Mouse (Mus musculus) forebrain, embryonic 12.5 days (tissue): Measurements from ENCODE around the gene E2f4. TPM values are rescaled to one million over a fixed set of nuclear protein-coding genes. Genes with fewer than 3 reads are reported as not detected.

Source experiments
- ATAC-seq: fragments of 200-750 bp; cut with Nextera tagmentation; 2 replicates; pipeline ENCODE4 v1.8.0; 2017; ENCODE audit warnings: moderate TSS enrichment; ENCODE audit not compliant: low FRiP score
- H3K27ac ChIP-seq: fragments of 300-500 bp; sonication (generic); 2 replicates; pipeline ENCODE4 v1.5.1; 2016; ENCODE audit warnings: mild to moderate bottlenecking
- H3K27me3 ChIP-seq: fragments of 300-500 bp; sonication (generic); 2 replicates; pipeline ENCODE4 v1.6.1; 2016; ENCODE audit warnings: mild to moderate bottlenecking
- H3K36me3 ChIP-seq: fragments of 300-500 bp; sonication (generic); replicated peaks from 2 replicates; pipeline ENCODE4 v1.6.1; 2016; ENCODE audit warnings: mild to moderate bottlenecking
- H3K4me1 ChIP-seq: fragments of 300-500 bp; sonication (generic); 2 replicates; pipeline ENCODE4 v1.6.1; 2016
- H3K4me2 ChIP-seq: fragments of 300-500 bp; sonication (generic); 2 replicates; pipeline ENCODE4 v1.6.1; 2016; ENCODE audit warnings: mild to moderate bottlenecking, moderate library complexity
- H3K4me3 ChIP-seq: fragments of 300-500 bp; sonication (generic); replicated peaks from 2 replicates; pipeline ENCODE4 v1.5.1; 2016; ENCODE audit warnings: mild to moderate bottlenecking
- H3K9ac ChIP-seq: fragments of 300-500 bp; sonication (generic); 2 replicates; pipeline ENCODE4 v1.6.1; 2016; ENCODE audit warnings: mild to moderate bottlenecking
- H3K9me3 ChIP-seq: fragments of 300-500 bp; sonication (generic); 2 replicates; pipeline ENCODE4 v1.6.1; 2016
- WGBS: fragments of 180-500 bp; shearing (Covaris S2); methylation state at CpG from one replicate; pipeline ENCODE4 v1.1.7; 2016; 5-methylcytosine and 5-hydroxymethylcytosine counted together
- polyA plus RNA-seq: library from polyadenylated mRNA; unstranded; fragments of >200 nt; fragmentation: Nextera tagmentation; extraction: Ambion mirVana; gene quantifications from 2 replicates; pipeline ENCODE4 v1.2.1, GENCODE M21; 2016

E2f4 gene
- polyA plus RNA-seq, 1 experiment from 2014 or later: 80.1 TPM

GRCm38 (mm10) chr8:105303396-105303795 is 5.9 kb downstream of the E2f4 start:
- Histone ChIP-seq H3K36me3 (peaks cover 85% of the 10 kb centered on the region), H3K4me2 (no peak overlapping the region), H3K4me1 (peaks cover 28% of the 10 kb centered on the region), H3K9me3 (no peaks in the 10 kb centered on the region), H3K9ac (no peak overlapping the region), H3K27ac (no peak overlapping the region), H3K27me3 (no peaks in the 10 kb centered on the region), H3K4me3 (no peak overlapping the region)
- ATAC-seq: no peak
- WGBS: 94% methylated on average over 8 of the region's 8 CpGs

GRCm38 (mm10) chr8:105303874-105304273 is 6.4 kb downstream of the E2f4 start:
- no peak overlapping the region for H3K4me3 ChIP-seq
- peaks cover 23% of the 10 kb centered on the region for H3K4me1 ChIP-seq
- peaks cover 86% of the 10 kb centered on the region for H3K36me3 ChIP-seq
- no peak for ATAC-seq
- H3K27me3 ChIP-seq: no peaks in the 10 kb centered on the region
- no peak overlapping the region for H3K4me2 ChIP-seq
- H3K9me3 ChIP-seq: no peaks in the 10 kb centered on the region
- WGBS: 86% methylated on average over 9 of the region's 9 CpGs
- H3K9ac ChIP-seq: no peak overlapping the region
- H3K27ac ChIP-seq: no peak overlapping the region

- Histone ChIP-seq H3K27ac (no peak overlapping the region), H3K4me2 (no peak overlapping the region), H3K36me3 (peaks cover 90% of the 10 kb centered on the region), H3K27me3 (no peaks in the 10 kb centered on the region), H3K9ac (no peak overlapping the region), H3K9me3 (no peaks in the 10 kb centered on the region), H3K4me3 (no peak overlapping the region), H3K4me1 (peaks cover 21% of the 10 kb centered on the region)
- ATAC-seq: peak; percentile 10; the same call in 1 of the 2 replicates
- 84% methylated on average over 9 of the region's 9 CpGs for whole genome bisulfite sequencing
Measured at GRCm38 (mm10) chr8:105304325-105305210, 7.1 kb downstream of the E2f4 start.

- Histone ChIP-seq H3K36me3 (peaks cover 88% of the 10 kb centered on the region), H3K4me1 (peaks cover 21% of the 10 kb centered on the region), H3K9me3 (no peaks in the 10 kb centered on the region), H3K4me2 (peak within 1 kb of the TSS; percentile 45), H3K9ac (peak within 1 kb of the TSS; percentile 29; the same call in 1 of the 2 replicates), H3K27ac (no peak within 1 kb of the TSS), H3K4me3 (peak within 1 kb of the TSS; percentile 17), H3K27me3 (no peaks in the 10 kb centered on the region)
- 8% methylated on average over 29 of the region's 30 CpGs for WGBS
- peak; percentile 54 for ATAC-seq
Measured at GRCm38 (mm10) chr8:105305211-105306145, 8.0 kb downstream of the E2f4 start, which contains the start of gene Elmo3. Gene Elmo3 (plus strand): TSS chr8:105305601.

GRCm38 (mm10) chr8:105306146-105306691 is 8.8 kb downstream of the E2f4 start:
- H3K9me3 ChIP-seq: no peaks in the 10 kb centered on the region
- H3K36me3 ChIP-seq: peaks cover 81% of the 10 kb centered on the region
- peaks cover 21% of the 10 kb centered on the region for H3K4me1 ChIP-seq
- ATAC-seq: peak; percentile 3; the same call in 1 of the 2 replicates
- H3K4me3 ChIP-seq: no peak overlapping the region
- no peaks in the 10 kb centered on the region for H3K27me3 ChIP-seq
- no peak overlapping the region for H3K27ac ChIP-seq
- H3K9ac ChIP-seq: 0 out of 2 replicates have a peak overlapping the region, but pooled peaks have one; percentile 29
- 61% methylated on average over 5 of the region's 5 CpGs for WGBS
- peak overlapping the region; percentile 45 for H3K4me2 ChIP-seq

DNA sequence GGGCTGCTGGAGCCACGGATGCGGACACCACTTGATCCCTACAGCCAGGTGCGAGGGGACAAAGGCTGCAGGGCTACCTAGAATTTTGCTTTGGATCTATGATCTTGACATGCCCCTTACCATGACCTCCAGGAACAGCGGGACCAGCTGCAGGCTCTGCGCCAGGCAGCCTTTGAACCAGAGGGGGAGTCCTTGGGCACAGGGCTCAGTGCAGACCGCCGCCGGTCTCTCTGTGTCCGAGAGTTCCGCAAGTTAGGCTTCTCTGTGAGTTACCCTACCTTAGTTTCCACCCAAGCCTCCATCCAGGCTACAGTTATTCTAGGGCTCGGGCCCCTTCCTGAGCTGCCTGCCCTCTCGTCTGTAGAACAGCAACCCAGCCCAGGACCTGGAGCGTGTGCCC is 10.2 kb downstream of the E2f4 start:
- Histone ChIP-seq H3K4me2 (no peak overlapping the region), H3K9me3 (no peaks in the 10 kb centered on the region), H3K4me1 (peaks cover 21% of the 10 kb centered on the region), H3K27me3 (no peaks in the 10 kb centered on the region), H3K9ac (no peak overlapping the region), H3K4me3 (no peak overlapping the region), H3K27ac (no peak overlapping the region), H3K36me3 (peaks cover 82% of the 10 kb centered on the region)
- no peak for ATAC-seq
- 93% methylated on average over 13 of the region's 13 CpGs for WGBS

DNA sequence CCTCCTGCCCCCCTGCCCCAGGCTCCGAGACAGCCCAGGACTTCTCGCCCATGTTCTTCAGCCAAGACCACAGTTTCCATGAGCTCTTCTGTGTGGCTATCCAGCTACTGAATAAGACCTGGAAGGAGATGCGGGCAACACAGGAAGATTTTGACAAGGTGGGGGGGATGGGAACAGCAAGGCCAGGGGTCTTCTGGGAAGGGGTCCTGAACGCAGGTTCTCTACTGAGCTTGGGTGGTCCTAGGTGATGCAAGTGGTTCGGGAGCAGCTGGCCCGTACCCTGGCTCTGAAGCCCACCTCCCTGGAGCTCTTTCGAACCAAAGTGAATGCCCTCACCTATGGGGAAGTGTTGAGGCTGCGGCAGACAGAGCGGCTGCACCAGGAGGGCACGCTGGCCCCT is 11.0 kb downstream of the E2f4 start:
- Histone ChIP-seq H3K27me3 (no peaks in the 10 kb centered on the region), H3K9me3 (no peaks in the 10 kb centered on the region), H3K9ac (no peak overlapping the region), H3K4me1 (peaks cover 21% of the 10 kb centered on the region), H3K36me3 (peaks cover 84% of the 10 kb centered on the region), H3K4me3 (no peak overlapping the region), H3K27ac (no peak overlapping the region), H3K4me2 (no peak overlapping the region)
- 93% methylated on average over 10 of the region's 10 CpGs for WGBS
- no peak for ATAC-seq

DNA sequence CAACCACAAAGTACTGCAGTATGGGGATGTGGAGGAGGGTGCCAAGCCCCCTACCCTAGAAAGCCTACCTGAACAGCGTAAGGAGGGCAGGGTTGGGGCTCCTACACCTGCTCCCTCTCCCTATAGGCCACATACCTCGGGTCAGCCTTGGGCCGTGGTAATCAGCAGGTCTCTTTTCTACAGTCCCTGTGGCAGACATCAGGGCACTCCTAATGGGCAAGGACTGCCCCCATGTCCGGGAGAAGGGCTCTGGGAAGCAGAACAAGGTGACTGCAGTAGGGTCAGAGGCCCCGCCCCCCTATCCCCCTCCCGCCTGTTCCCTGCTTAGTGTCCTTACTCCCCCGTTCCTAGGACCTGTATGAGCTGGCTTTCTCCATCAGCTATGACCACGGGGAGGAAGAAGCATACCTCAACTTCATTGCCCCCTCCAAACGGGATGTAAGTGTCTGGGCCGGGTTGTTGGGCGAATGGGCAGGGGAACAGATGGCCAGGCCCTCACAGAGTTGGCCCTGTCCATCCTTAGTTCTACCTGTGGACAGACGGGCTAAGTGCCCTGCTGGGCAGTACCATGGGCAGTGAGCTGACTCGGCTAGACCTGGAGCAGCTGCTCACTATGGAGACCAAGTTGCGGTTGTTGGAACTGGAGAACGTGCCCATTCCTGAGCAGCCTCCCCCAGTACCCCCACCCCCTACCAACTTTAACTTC is 11.8 kb downstream of the E2f4 start:
- Histone ChIP-seq H3K27me3 (no peaks in the 10 kb centered on the region), H3K27ac (no peak overlapping the region), H3K9me3 (no peaks in the 10 kb centered on the region), H3K4me3 (no peak overlapping the region), H3K4me2 (no peak overlapping the region), H3K36me3 (peaks cover 84% of the 10 kb centered on the region), H3K9ac (no peak overlapping the region), H3K4me1 (peaks cover 20% of the 10 kb centered on the region)
- WGBS: 84% methylated on average over 15 of the region's 15 CpGs
- ATAC-seq: no peak

- WGBS: 87% methylated on average over 8 of the region's 8 CpGs
- H3K9me3 ChIP-seq: no peaks in the 10 kb centered on the region
- H3K27ac ChIP-seq: no peak overlapping the region
- peaks cover 84% of the 10 kb centered on the region for H3K36me3 ChIP-seq
- H3K4me1 ChIP-seq: peaks cover 12% of the 10 kb centered on the region
- H3K27me3 ChIP-seq: no peaks in the 10 kb centered on the region
- ATAC-seq: no peak
- no peak overlapping the region for H3K4me3 ChIP-seq
- H3K4me2 ChIP-seq: no peak overlapping the region
- H3K9ac ChIP-seq: no peak overlapping the region
Measured at GRCm38 (mm10) chr8:105310118-105310517, 12.7 kb downstream of the E2f4 start.

- Histone ChIP-seq H3K4me3 (no peak overlapping the region), H3K27me3 (no peaks in the 10 kb centered on the region), H3K4me2 (no peak overlapping the region), H3K4me1 (no peaks in the 10 kb centered on the region), H3K9ac (no peak overlapping the region), H3K9me3 (no peaks in the 10 kb centered on the region), H3K36me3 (peaks cover 84% of the 10 kb centered on the region), H3K27ac (no peak overlapping the region)
- WGBS: 93% methylated on average over 1 of the region's 1 CpGs
- no peak for ATAC-seq
Measured at GRCm38 (mm10) chr8:105311718-105312117, 14.3 kb downstream of the E2f4 start.

GRCm38 (mm10) chr8:105312891-105313481 is 15.5 kb downstream of the E2f4 start:
- H3K4me2 ChIP-seq: no peak overlapping the region
- peaks cover 80% of the 10 kb centered on the region for H3K36me3 ChIP-seq
- no peak overlapping the region for H3K27ac ChIP-seq
- no peaks in the 10 kb centered on the region for H3K4me1 ChIP-seq
- no peak for ATAC-seq
- no peak overlapping the region for H3K9ac ChIP-seq
- no peaks in the 10 kb centered on the region for H3K27me3 ChIP-seq
- no peak overlapping the region for H3K4me3 ChIP-seq
- H3K9me3 ChIP-seq: no peaks in the 10 kb centered on the region
- WGBS: 93% methylated on average over 8 of the region's 8 CpGs
